Mouse (Mus musculus) hematopoietic stem cell, adult 5-6 weeks (primary cell): ENCODE data around the gene Ttc16. TPM values are rescaled to one million over a fixed set of nuclear protein-coding genes. Genes with fewer than 3 reads are reported as not detected.

ENCODE experiments used
- ATAC-seq, 2 experiments: fragments of 125-278 bp in 1 of 2; replicated peaks in 1 of 2; 2 replicates each; pipeline ENCODE4 v1.8.0; 2016 to 2017; ENCODE audit warnings: inconsistent platforms in 2 of 2, mild to moderate bottlenecking in 2 of 2, moderate number of reproducible peaks in 2 of 2, low read depth in 1 of 2, moderate TSS enrichment in 1 of 2; ENCODE audit not compliant: low FRiP score in 2 of 2, poor library complexity in 2 of 2, severe bottlenecking in 2 of 2, insufficient read depth in 1 of 2, low TSS enrichment in 1 of 2
- total RNA-seq: library from RNA; stranded (forward); fragments of 172-1452, 232-1000 nt; gene quantifications from 2 replicates; pipeline ENCODE4 v1.2.3, GENCODE M21; 2017

Ttc16 gene
- total RNA-seq, 1 experiment from 2014 or later: not detected

- ATAC-seq: no peak
Measured at GRCm38 (mm10) chr2:32788581-32788980, 13.1 kb upstream of the Ttc16 start.

- ATAC-seq: no peak
Measured at GRCm38 (mm10) chr2:32787176-32787575, 11.7 kb upstream of the Ttc16 start.

- ATAC-seq: no peak
Measured at GRCm38 (mm10) chr2:32784048-32784681, 8.7 kb upstream of the Ttc16 start, which contains the start of gene Cfap157. Gene Cfap157 (minus strand): TSS chr2:32784428.

- ATAC-seq: no peak
Measured at GRCm38 (mm10) chr2:32781710-32782109, 6.3 kb upstream of the Ttc16 start.

- no peak for ATAC-seq
Measured at GRCm38 (mm10) chr2:32779714-32780113, 4.3 kb upstream of the Ttc16 start.

GRCm38 (mm10) chr2:32779131-32779530 lies 3.7 kb upstream of the Ttc16 start:
- ATAC-seq: 0 out of 4 replicates have a peak, but pooled peaks of 1 of the 2 experiments have one; percentile 14

GRCm38 (mm10) chr2:32778081-32778480 lies 2.6 kb upstream of the Ttc16 start:
- no peak for ATAC-seq

- ATAC-seq: no peak
Measured at GRCm38 (mm10) chr2:32776192-32776591, 759 bp upstream of the Ttc16 start.

GRCm38 (mm10) chr2:32772626-32773279 lies 2.7 kb downstream of the Ttc16 start:
- ATAC-seq: no peak

GRCm38 (mm10) chr2:32771886-32772285 lies 3.5 kb downstream of the Ttc16 start:
- ATAC-seq: no peak

GRCm38 (mm10) chr2:32769327-32770085 lies 5.9 kb downstream of the Ttc16 start:
- no peak for ATAC-seq

GRCm38 (mm10) chr2:32768661-32769285 lies 6.7 kb downstream of the Ttc16 start:
- 0 out of 4 replicates have a peak, but pooled peaks of 1 of the 2 experiments have one; percentile 12 for ATAC-seq

GRCm38 (mm10) chr2:32767241-32767640 lies 8.2 kb downstream of the Ttc16 start:
- no peak for ATAC-seq

GRCm38 (mm10) chr2:32763353-32763752 lies 12.1 kb downstream of the Ttc16 start:
- no peak for ATAC-seq

- ATAC-seq: no peak
Measured at GRCm38 (mm10) chr2:32761859-32762258, 13.6 kb downstream of the Ttc16 start.

- ATAC-seq: no peak
Measured at GRCm38 (mm10) chr2:32761361-32761760, 14.1 kb downstream of the Ttc16 start.

GRCm38 (mm10) chr2:32759001-32759400 lies 16.4 kb downstream of the Ttc16 start:
- ATAC-seq: no peak

- ATAC-seq: no peak
Measured at GRCm38 (mm10) chr2:32758503-32758902, 16.9 kb downstream of the Ttc16 start.
